Mouse (Mus musculus) E14TG2a.4 (cell line): ENCODE measurements around the gene Prkrip1.
"Not testable (repeated sequence)": the region's sequence is repeated elsewhere in the genome, so short reads cannot be mapped to it uniquely, and the experiment has no call there.

Experiments
- CTCF ChIP-seq: conservative IDR thresholded peaks from 2 replicates; pipeline ENCODE4 v1.5.1; 2014; ENCODE audit warnings: low read length
- NANOG ChIP-seq: IDR thresholded peaks from 2 replicates; pipeline ENCODE4 v1.6.1; 2014; ENCODE audit warnings: borderline replicate concordance, low read length, mixed read lengths
- POU5F1 ChIP-seq: IDR thresholded peaks from 2 replicates; pipeline ENCODE4 v1.6.1; 2014; ENCODE audit warnings: low read length, borderline replicate concordance

DNA sequence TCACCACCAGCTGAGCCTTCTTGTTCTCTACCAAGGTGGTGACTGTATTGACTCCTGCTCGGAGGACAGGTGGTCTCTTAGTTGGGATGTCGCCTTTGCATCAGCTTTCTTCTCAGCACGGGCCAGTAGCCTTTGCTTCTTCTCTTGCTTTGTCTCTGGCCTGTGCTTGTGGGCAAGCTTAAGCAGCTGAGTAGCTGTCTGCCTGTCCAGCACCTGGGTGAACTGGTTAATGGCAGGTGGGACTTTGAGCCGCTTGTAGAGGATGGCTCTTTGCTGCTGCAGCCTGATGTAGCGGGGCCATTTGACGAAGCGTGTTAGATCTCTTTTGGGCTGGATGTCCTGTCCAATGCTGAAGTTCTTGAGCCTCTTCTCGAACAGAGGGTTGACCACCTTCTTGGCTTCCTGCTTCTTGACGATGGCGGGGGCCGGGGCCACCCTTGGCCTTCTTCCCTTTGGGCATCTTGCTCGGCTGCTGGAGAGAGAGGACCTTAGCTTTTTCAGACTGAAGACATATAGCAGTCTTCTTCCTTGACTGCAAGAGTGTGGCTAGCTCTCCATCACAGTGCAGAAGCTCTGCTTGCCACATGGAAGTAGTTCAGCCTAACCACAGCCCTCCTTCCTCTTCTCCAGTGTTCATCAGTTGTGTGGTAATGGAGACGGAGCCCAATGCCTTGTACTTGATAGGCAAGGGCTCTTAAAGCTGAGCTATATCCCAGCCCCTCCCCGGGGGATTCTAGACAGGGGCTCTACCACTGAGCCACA is 12.8 kb upstream of the Prkrip1 start:
- not testable (repeated sequence) for TF ChIP-seq CTCF, POU5F1, NANOG
